ENCODE assay signal across 8 mouse cellular contexts in genomic region chr4:78606461-78606830, GRCm38 (mm10).
DNase-seq lines count a peak whose midpoint lies in the region; TF ChIP-seq lines count a peak whose summit lies in the region.

No protein-coding gene starts in this region.

- H3K27ac ChIP-seq in olfactory bulb, adult 2 months (ENCODE audit: insufficient read depth, low read depth, low read length) = no peak overlapping the region

- 0 out of 2 replicates have a peak, but pooled peaks cover 3% of the 10 kb centered on the region for H3K4me1 ChIP-seq in olfactory bulb, adult 2 months (ENCODE audit: control insufficient read depth, insufficient read depth, low read length)

- peak overlapping the region; percentile 16 for H3K4me3 ChIP-seq in olfactory bulb, adult 2 months (ENCODE audit: insufficient read depth, low read depth, low read length)

- peak; percentile 1 for DNase-seq in adrenal gland, postnatal 10 days
- DNase-seq in adrenal gland, postnatal 25 days = no peak
- DNase-seq in thymus, postnatal 4 days = peak; percentile 4
- no peak for DNase-seq in thymus, postnatal 14 days
- DNase-seq in left cerebral cortex, postnatal 14 days (ENCODE audit: low spot score in 2 of 2) = peak; percentile 6 to 15
- no peak for DNase-seq in adrenal gland, postnatal 36 days
- DNase-seq in cerebellum, postnatal 36 days = no peak

- WGBS in olfactory bulb, adult 2 months = 9% methylated on average over 18 of the region's 18 CpGs

- intact Hi-C loops in left cerebral cortex, postnatal 14 days (cut with DNase I) = no loop called here

- TF ChIP-seq CTCF in olfactory bulb, adult 2 months (IDR thresholded peaks at IDR 0.05; ENCODE audit: insufficient read depth, low read depth, low read length) = no peak

- no peak for TF ChIP-seq POLR2A in olfactory bulb, adult 2 months (IDR thresholded peaks at IDR 0.05; ENCODE audit: insufficient read depth, low read depth, low read length)

Comparison
In these comparisons a context has a peak if more than half of its experiments do, and no peak if none do; other contexts are left out.
1. DNase-seq: peak in adrenal gland, postnatal 10 days (single experiment), thymus, postnatal 4 days (single experiment) and left cerebral cortex, postnatal 14 days (2 of 2); none in adrenal gland, postnatal 25 days (single experiment), thymus, postnatal 14 days (single experiment), adrenal gland, postnatal 36 days (0 of 2) and cerebellum, postnatal 36 days (0 of 2).